Mouse (Mus musculus): ENCODE data around the gene Pla2g15.

DNA sequence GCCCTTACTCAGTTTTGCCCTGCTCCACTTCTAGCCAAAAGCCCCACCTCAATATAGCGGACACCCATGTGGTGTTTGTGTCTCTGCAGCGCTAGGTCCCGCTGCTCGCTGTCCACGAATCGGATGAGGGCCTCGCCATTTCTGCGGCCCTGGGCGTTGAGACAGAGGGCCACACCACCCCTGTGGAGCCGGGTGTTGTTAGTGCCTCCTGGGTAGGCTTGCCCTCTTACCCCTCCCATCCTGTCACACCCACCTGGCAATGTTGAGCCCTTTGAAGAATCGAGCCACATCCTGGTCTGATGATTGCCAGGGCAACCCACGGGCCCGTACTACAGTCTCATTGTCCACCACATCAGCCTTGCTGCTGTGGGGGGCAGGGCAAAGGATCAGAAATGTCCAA is 16.7 kb upstream of the Pla2g15 start:
- TF ChIP-seq CTCF (conservative IDR thresholded peaks at IDR 0.05; ENCODE audit: insufficient read depth, insufficient read length, low read depth, low read length) (no peak), POLR2A (IDR thresholded peaks at IDR 0.05; ENCODE audit: low read depth, low read length) (no peak)
